Mouse (Mus musculus): ENCODE results near the gene Rcc2. TPM values are rescaled to one million over a fixed set of nuclear protein-coding genes. Genes with fewer than 3 reads are reported as not detected.

Rcc2 gene
- polyA plus RNA-seq (2015; fragmentation: Nextera tagmentation; extraction: Ambion mirVana): 14.6 and 17.5 TPM in 2 replicates

GRCm38 (mm10) chr4:140700269-140701018, at the start of gene Rcc2:
TSS of gene Rcc2 (plus strand) at chr4:140700541.

GRCm38 (mm10) chr4:140665760-140666159, 34.6 kb upstream of the Rcc2 start, which contains the start of gene Arhgef10l:
TSS of gene Arhgef10l (minus strand) at chr4:140666012.

GRCm38 (mm10) chr4:140742543-140742942, 42.2 kb downstream of the Rcc2 start, which contains the start of gene Padi6:
TSS of gene Padi6 (minus strand) at chr4:140742643.

Small RNA genes within 50 kb of the gene (microRNA-seq; reads per million reads assigned to microRNA genes)
- gene Gm23045 (not detected), gene Gm25951 (not detected)

Other genes with a start within 250 kb of the Rcc2 start
- gene Arhgef10l, start 34.5 kb upstream of the Rcc2 start, polyA plus RNA-seq (2015; fragmentation: Nextera tagmentation; extraction: Ambion mirVana): 20.1 and 20.2 TPM in 2 replicates
- 0.10 and 0.13 TPM in 2 replicates for gene Padi6, start 42.1 kb downstream of the Rcc2 start, polyA plus RNA-seq (2015; fragmentation: Nextera tagmentation; extraction: Ambion mirVana)
- 0.08 TPM in 1 of 2 replicates, not detected in the other for gene Padi4, start 73.7 kb downstream of the Rcc2 start, polyA plus RNA-seq (2015; fragmentation: Nextera tagmentation; extraction: Ambion mirVana)
- gene Padi3, start 110.1 kb downstream of the Rcc2 start, polyA plus RNA-seq (2015; fragmentation: Nextera tagmentation; extraction: Ambion mirVana): 0.14 TPM in 1 of 2 replicates, not detected in the other
- 0.11 TPM in 1 of 2 replicates, not detected in the other for gene Padi1, start 145.2 kb downstream of the Rcc2 start, polyA plus RNA-seq (2015; fragmentation: Nextera tagmentation; extraction: Ambion mirVana)
- 3.7 and 3.8 TPM in 2 replicates for gene Padi2, start 205.8 kb downstream of the Rcc2 start, polyA plus RNA-seq (2015; fragmentation: Nextera tagmentation; extraction: Ambion mirVana)

Measured in neural tube, postnatal 0 days (tissue).